Mouse (Mus musculus) cerebellum, adult 2 months (tissue): ENCODE data around the gene Kcnmb4.

Source experiments
- CTCF ChIP-seq: fragments of 200-500 bp; IDR thresholded peaks from 2 replicates; pipeline ENCODE4 v1.5.1; 2011; ENCODE audit warnings: low read depth, mild to moderate bottlenecking, control low read depth, low read length, moderate library complexity, borderline replicate concordance; ENCODE audit not compliant: insufficient read depth
- POLR2A ChIP-seq: fragments of 200-500 bp; IDR thresholded peaks from 2 replicates; pipeline ENCODE4 v1.6.1; 2011; ENCODE audit warnings: low read length, control low read depth, borderline replicate concordance; ENCODE audit not compliant: insufficient read depth

DNA sequence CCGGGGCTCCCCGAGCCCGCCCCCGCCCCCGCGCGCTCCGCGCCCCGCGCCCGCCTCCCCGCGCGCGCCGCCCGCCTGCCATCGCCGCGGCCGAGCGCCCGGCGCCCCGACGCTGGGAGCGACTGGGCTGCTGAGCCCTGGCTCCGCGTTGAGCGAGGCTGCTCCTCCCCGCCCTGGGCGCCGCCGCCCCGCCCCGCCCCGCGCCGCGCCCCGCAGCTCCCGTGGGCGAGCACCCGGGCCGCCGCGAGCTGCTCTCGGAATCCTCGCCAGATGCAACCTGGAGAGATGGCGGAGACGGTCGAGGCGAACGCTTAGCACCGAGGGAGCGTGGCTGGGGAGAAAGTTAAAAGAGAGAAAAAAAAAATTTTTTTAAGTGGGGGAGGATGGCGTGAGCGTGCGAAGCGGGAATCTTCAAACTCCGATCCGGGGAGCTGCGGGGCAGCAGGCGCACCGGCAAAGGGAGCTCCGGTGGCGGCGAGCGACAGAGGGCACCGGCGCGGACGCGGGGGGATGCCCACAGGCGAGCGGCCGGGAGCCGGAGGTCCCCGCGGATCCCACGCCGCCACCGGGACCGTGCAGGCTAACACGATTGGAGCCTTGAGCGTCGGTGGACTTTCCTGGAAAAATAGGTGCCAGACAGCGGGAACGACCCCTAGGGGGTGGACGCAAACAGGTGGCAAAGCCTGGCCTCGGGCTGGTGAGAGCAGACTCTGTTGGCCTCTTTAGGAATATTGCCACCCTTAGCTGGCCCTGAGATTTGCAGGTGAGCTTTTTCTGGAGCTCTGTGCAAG is at the start of gene Kcnmb4:
- TF ChIP-seq CTCF (peak; percentile 23; the same call in 1 of the 2 replicates), POLR2A (no peak)
